Mouse (Mus musculus): ENCODE data around the gene Zranb1. TPM values are rescaled to one million over a fixed set of nuclear protein-coding genes. Genes with fewer than 3 reads are reported as not detected.

Zranb1 gene
- total RNA-seq (2017) = 65.3 and 71.2 TPM in 2 replicates

DNA sequence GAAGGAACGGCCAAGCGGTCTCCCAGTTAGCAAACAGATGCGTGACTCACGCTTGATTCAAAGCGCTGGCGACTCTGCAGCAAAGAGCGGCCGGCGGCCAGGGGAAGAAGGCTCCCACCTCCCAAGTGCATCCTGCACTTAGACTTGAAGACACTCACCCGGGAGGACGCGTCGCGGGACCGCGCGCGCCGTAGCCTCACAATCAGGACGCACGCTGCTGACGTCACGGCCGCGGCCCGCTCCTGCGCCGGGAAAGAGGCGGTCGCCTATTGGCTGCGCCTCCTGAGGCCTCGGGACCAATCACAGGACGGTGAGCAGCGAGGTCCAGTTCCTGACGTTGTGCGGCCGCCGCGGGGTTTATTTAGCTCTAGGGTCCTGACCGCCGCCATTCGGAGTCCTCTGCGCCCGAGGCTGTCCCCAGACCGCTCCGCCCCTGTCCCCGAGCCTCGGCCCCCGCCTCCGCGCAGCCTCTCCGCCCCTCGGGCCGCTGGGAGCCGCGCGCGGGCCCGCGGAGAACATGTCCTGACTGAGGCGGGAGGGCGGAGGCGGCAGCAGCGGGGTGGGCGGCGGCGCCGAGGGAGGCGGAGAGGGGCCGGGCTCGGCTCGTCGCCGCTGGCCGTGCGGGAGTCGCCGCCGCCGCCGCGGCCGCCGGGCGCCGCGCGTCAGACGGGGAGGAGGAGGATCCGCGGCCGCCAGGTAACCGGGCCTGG is at the start of gene Zranb1:
Gene Zranb1 (plus strand): TSS at position 293 of the 710 bp plus-strand sequence.
- peak; percentile 94 for ATAC-seq (ENCODE audit: extremely low read depth, insufficient number of reproducible peaks, low FRiP score, poor library complexity, severe bottlenecking)

GRCm38 (mm10) chr7:132882343-132882742 is 48.6 kb upstream of the Zranb1 start:
- 0 out of 2 replicates have a peak, but pooled peaks have one; percentile 33 for ATAC-seq (ENCODE audit: extremely low read depth, insufficient number of reproducible peaks, low FRiP score, poor library complexity, severe bottlenecking)

- no peak for ATAC-seq (ENCODE audit: extremely low read depth, insufficient number of reproducible peaks, low FRiP score, poor library complexity, severe bottlenecking)
Observed at GRCm38 (mm10) chr7:132884031-132884430, 46.9 kb upstream of the Zranb1 start.

DNA sequence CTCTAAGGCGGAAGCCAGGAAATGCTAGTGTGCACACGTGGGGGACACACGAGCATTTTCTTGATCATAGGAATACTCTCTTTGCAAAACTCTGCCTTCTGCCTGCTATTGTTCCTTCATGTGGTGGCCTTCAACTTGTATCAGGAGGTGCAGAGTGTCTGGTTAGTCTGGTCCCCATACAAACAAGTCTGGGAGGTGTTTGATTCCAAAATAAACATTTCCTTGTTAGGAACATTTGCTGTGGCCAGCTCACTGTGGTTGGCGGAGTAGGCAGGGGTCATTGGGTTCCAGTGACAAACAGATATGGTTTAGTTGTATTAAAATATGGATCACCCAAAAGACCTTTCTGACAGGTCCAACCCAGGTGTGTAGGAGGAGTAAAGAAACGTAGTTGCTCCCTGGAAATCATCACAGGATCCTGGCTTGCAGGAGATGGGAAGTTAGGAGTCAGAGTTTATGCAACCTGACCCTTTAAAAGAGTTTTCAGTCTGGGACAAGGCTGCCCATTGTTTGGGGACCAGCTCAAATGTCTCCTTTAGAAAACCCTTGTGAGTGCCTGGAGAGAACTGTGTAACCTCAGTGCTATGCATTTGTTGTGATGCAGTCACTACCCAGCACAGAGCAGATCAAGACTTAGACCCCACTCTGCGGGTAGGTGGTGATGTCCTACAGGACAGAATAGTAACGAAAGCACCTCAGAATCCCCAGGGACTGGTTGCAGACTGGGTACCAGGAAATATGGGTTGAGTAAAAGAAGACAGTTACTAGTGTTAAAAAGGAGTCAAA is 43.7 kb upstream of the Zranb1 start:
- ATAC-seq (ENCODE audit: extremely low read depth, insufficient number of reproducible peaks, low FRiP score, poor library complexity, severe bottlenecking) = no peak

DNA sequence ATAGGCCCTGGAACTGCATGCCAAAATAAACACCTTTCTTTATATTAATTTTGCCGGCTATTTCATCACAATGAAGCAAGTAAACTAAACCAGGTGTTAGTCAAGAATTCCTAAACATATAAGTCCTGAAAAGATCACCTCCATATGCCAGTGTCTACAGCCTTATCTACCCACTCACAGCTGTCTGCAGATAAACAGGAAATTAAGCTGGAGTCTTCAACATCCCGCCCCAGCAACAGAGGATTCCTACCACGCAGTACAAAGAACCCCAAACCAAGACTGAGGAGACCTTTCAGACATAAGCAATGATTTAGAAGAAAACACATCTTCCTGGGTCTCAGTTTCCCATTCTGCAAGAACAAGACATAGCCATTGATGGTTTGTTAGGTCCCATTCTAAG is 42.9 kb upstream of the Zranb1 start:
- no peak for ATAC-seq (ENCODE audit: extremely low read depth, insufficient number of reproducible peaks, low FRiP score, poor library complexity, severe bottlenecking)

DNA sequence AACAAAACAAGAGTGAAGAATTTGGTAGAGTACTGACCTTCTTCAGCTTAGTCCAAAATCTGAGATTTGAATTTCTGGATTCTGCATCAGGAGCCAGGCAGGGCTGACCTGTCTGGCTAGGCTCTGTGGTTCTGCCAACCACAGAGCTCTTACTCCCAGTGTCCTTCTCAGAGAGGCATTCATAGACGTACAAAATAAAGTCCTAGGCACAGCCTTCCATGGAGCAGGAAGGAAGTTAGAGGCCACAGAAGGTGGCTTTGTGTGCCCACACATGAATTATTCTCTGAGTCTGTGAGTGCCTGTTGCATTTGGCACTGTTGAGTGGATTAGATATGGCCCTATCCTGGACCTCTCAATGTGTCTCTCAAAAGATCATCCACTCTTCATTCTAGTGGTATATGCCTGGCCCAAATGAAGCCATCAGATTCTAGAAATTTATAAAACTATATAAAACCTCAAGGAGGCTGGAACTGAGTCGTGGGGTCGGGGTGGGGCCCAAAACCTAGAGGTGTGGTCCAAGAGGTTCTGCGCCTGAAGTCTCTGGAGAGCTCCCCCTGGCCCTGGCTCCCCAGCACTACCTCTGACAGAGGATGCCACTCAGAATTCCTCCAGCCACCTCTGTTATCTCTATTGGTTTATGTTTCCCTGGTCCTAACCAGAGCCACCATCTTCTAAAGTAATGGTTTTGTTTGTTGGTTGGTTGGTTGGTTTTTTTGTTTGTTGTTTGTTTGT is 42.3 kb upstream of the Zranb1 start:
- no peak for ATAC-seq (ENCODE audit: extremely low read depth, insufficient number of reproducible peaks, low FRiP score, poor library complexity, severe bottlenecking)

DNA sequence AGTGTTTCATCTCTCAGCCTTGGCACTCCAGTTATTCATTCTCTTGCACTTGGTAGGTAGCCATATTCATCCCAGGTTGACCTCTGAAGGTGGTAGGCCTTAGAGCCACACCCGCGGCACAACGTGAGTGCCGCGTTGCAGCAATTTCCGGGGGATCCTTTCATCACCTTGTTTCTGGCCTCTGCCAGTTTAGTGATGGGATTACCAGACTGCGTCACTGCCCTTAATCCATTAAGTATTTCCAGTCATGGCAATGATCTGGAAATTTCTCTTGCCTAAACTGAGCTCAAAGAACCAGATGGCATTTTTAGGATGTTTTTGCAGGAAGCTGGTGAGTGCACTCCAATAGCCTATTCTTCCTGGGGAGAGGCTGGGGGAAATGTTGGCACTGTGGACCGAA is 41.3 kb upstream of the Zranb1 start:
- ATAC-seq (ENCODE audit: extremely low read depth, insufficient number of reproducible peaks, low FRiP score, poor library complexity, severe bottlenecking) = no peak

DNA sequence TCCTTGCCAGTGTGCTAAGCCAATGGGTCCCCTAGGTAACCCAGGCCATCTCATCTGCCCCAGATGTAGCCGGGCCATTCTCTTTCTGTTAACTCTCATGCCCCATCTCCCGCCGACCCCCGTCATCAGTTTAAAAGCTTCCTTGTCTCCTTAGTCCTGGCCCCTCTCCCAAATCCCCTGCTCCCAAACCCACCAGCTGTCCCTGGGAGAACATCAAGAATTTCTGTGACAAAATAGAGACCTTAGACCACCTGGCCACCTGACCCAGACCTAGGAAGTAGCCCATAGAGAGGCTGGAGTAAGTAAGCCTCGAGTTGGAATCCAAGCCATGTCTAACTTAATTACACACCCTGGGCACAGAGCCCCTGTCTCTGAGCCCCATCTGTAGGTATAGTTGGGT is 40.7 kb upstream of the Zranb1 start:
- ATAC-seq (ENCODE audit: extremely low read depth, insufficient number of reproducible peaks, low FRiP score, poor library complexity, severe bottlenecking) = no peak

GRCm38 (mm10) chr7:132891561-132892310 is 39.2 kb upstream of the Zranb1 start:
- no peak for ATAC-seq (ENCODE audit: extremely low read depth, insufficient number of reproducible peaks, low FRiP score, poor library complexity, severe bottlenecking)

DNA sequence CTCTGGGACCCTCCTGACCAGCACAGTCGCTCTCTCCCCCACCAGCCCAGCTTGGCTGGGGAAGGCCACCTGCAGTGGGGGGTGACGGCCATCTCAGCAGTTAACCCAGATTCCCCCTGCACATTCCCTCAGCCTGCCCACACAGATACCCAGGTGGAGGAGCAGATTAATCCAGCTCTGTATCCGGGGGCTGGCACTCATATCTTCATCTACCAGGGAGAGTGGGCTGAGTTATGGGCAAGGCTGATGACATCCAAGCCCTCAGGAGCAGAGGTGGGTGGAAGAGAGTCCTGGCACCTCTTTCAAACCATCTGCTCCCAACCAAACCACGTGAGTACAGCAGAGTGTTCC is 38.7 kb upstream of the Zranb1 start:
- ATAC-seq (ENCODE audit: extremely low read depth, insufficient number of reproducible peaks, low FRiP score, poor library complexity, severe bottlenecking) = no peak

DNA sequence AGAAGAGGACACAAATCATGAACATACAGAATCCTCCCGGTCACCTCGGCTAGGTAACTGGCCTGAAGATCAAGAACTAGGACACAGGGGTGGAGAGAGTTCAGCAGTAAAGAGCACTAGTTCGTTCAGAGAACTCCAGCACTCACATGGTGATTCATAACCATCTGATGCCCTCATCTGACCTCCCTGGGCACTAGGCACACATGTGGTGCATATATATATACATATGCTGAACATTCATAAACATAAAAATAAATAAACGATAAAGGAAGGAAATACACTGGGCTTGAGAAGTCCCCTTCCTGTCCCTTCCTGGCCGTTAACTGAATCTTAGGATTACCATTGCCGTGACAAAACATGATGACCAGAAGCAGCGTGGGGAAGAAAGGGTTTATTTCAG is 38.1 kb upstream of the Zranb1 start:
- no peak for ATAC-seq (ENCODE audit: extremely low read depth, insufficient number of reproducible peaks, low FRiP score, poor library complexity, severe bottlenecking)

DNA sequence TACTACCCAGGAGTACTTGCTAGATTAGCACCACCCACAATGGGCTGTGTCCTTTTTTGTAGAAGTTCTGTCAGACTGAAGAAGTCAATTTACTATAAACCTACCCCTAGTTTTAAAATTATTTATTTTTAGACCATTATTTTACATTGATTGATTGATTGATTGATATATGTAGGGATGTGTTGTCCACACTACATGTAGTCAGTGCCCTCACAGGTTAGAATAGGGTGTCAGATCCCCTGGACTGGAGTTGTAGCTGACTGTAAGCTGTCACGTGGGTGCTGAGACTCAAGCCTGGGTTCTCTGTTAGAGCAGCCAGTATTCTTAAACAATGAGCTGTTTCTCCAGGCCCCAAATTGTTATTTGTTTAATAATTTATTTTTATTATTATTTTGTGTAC is 37.6 kb upstream of the Zranb1 start:
- no peak for ATAC-seq (ENCODE audit: extremely low read depth, insufficient number of reproducible peaks, low FRiP score, poor library complexity, severe bottlenecking)

GRCm38 (mm10) chr7:132894841-132895555 is 35.9 kb upstream of the Zranb1 start:
- no peak for ATAC-seq (ENCODE audit: extremely low read depth, insufficient number of reproducible peaks, low FRiP score, poor library complexity, severe bottlenecking)

DNA sequence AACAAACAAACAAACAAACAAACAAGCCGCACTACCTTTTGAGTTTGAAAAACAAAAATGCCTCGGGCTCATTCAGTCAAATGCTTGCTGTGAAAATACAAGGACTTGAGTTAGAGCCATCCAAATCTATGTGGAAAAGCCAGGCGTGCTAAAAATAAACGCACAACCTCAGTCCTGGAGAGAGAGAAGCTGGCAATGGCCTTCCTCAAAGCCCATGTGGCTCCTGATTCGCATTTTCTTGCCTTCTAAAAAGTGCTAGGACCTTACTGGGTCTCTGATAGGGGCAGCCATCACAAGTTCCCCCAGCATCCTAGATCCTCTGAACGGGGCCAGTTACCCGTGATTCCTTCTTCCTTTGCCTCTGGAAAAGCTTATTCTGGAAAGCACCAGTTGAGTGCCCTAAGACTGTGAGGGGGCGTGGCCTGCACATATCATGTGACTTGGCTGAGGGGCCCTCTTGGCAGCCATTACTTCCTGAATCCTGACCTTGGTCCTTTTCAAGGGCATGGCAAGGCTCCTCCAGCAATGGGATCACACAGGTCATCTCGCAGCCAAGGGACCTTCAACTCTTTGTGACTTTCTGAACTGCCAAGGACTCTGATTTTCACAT is 34.6 kb upstream of the Zranb1 start:
- no peak for ATAC-seq (ENCODE audit: extremely low read depth, insufficient number of reproducible peaks, low FRiP score, poor library complexity, severe bottlenecking)

- no peak for ATAC-seq (ENCODE audit: extremely low read depth, insufficient number of reproducible peaks, low FRiP score, poor library complexity, severe bottlenecking)
Observed at GRCm38 (mm10) chr7:132897258-132897657, 33.7 kb upstream of the Zranb1 start.

GRCm38 (mm10) chr7:132898234-132898633 is 32.7 kb upstream of the Zranb1 start:
- peak; percentile 67 for ATAC-seq (ENCODE audit: extremely low read depth, insufficient number of reproducible peaks, low FRiP score, poor library complexity, severe bottlenecking)

GRCm38 (mm10) chr7:132900826-132901531 is 30.0 kb upstream of the Zranb1 start:
- no peak for ATAC-seq (ENCODE audit: extremely low read depth, insufficient number of reproducible peaks, low FRiP score, poor library complexity, severe bottlenecking)

- no peak for ATAC-seq (ENCODE audit: extremely low read depth, insufficient number of reproducible peaks, low FRiP score, poor library complexity, severe bottlenecking)
Observed at GRCm38 (mm10) chr7:132903796-132904195, 27.1 kb upstream of the Zranb1 start.
